Mouse (Mus musculus): ENCODE data around the gene Bcas1.
"Not testable (repeated sequence)": the region's sequence is repeated elsewhere in the genome, so short reads cannot be mapped to it uniquely, and the experiment has no call there.

The Bcas1 gene

DNA sequence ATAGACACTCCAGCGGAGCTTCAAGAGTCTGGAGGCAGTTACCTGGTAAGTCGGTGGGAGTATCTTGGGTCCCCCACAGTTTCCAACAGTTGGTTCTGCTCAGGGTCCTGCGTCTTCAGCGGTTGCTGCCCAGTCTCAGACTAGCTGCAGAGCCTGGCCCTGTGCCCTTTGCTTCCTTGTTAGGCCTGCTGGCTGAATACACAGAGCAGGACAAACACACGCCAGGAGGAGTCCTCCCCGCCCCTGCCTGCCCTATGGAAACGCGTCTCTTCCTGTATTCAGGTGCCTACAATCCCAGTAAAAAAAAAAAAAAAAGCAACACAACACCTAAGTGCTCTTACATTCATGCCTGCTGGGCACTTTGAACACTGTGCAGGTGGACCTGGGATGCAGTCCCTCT, at the start of gene Bcas1:
Gene Bcas1 (minus strand): TSS at position 142 of the 400 bp plus-strand sequence.
- in situ Hi-C loops (cut with MboI, MseI) = no loop called here

GRCm38 (mm10) chr2:170476643-170477042, 49.0 kb upstream of the Bcas1 start:
- in situ Hi-C loops (cut with MboI, MseI) = no loop called here

GRCm38 (mm10) chr2:170476215-170476614, 48.6 kb upstream of the Bcas1 start:
- in situ Hi-C loops (cut with MboI, MseI) = no loop called here

DNA sequence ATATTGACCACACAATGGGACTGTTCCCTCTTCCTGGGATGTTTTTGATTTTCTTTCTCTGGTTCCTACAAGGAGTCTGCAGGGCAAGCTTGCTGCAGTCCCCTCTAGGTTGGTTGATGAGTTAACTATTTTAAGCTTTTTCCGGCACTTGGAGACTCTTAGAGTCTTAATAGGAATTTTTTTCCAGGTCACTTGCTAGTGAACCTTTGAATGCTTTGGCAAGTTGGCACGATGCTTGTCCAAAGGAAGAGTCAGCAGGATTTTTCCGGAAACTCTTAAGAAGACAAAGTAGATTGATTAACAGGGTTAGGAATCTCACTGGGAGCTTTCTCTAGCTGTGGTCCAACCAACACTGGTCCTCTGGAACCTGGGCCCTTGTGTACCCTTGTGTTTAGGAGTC, 47.5 kb upstream of the Bcas1 start:
- in situ Hi-C loops (cut with MboI, MseI) = no loop called here

DNA sequence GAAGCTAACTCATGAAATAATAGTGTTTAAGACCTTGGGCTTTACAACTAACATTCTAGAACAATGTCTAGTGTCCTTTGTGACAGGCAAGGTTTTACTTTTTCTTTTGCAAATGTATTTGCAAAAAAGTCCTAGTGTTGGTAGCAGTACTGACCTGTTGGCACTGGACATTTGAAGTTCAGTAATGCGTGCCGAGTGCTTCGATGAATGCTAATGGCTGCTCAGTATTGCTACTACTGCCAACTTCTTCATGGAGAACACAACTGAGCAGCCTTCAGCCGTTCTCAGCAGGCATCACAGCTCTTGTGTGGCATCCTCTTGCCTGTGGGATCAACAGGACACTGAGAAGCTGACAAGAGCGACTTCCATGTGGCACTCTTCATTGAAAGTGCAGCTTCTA, 46.5 kb upstream of the Bcas1 start:
- in situ Hi-C loops (cut with MboI, MseI) = no loop called here

DNA sequence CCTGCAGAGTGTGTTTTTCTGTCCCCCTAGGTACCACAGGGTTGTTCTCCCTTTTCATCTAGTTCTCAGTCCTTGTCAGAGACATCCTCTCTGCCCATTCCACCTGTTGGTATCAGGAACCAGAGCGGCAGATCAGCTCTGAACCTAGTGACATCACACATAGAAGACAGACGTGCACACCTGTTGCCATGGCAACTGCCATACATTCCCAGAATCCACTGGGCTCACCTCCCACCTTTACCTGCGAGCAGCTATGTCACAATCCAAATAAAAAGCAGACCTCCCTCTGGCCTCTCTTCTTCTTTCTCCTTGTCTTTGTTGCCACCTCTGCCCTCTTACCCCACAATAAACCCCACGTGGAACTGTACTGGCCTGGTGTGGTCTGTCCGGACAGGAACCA, 42.9 kb upstream of the Bcas1 start:
- in situ Hi-C loops (cut with MboI, MseI) = no loop called here

GRCm38 (mm10) chr2:170469616-170470308, 42.1 kb upstream of the Bcas1 start:
- in situ Hi-C loops (cut with MboI, MseI) = loop anchor here (10.0 kb wide), 1 partner anchor 1005 kb away; no protein-coding TSS in a partner anchor

- in situ Hi-C loops (cut with MboI, MseI) = loop anchor here (10.0 kb wide), 1 partner anchor 1007 kb away; no protein-coding TSS in a partner anchor
Observed at GRCm38 (mm10) chr2:170468009-170468408, 40.4 kb upstream of the Bcas1 start.

GRCm38 (mm10) chr2:170464817-170465216, 37.2 kb upstream of the Bcas1 start:
- in situ Hi-C loops (cut with MboI, MseI) = loop anchor here (10.0 kb wide), 1 partner anchor 1010 kb away; no protein-coding TSS in a partner anchor

- in situ Hi-C loops (cut with MboI, MseI) = loop anchor here (10.0 kb wide), 1 partner anchor 1013 kb away; no protein-coding TSS in a partner anchor
Observed at GRCm38 (mm10) chr2:170461652-170462051, 34.0 kb upstream of the Bcas1 start.

DNA sequence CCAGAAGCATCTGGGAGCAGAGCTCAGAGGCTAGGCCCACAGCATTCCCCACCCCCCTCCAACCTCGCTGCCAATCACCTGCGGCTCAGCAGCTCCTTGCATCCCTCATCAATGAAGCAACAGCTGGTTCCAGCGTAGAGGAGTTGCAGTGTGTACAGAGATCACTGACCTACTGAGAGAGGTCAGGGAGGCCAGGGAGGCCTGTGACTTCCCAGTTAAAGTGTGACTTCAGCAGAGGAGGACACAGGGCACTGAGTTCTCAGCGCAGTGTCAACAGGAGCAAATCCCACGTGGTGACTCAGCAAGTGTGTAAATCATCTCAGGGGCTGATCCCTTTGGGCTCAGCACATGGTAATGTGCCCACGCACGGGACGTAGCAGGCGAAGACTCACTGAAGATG, 32.2 kb upstream of the Bcas1 start:
- in situ Hi-C loops (cut with MboI, MseI) = loop anchor here (10.0 kb wide), 1 partner anchor 1015 kb away; no protein-coding TSS in a partner anchor

GRCm38 (mm10) chr2:170459183-170459582, 31.5 kb upstream of the Bcas1 start:
- in situ Hi-C loops (cut with MboI, MseI) = no loop called here

- in situ Hi-C loops (cut with MboI, MseI) = not testable (repeated sequence)
Observed at GRCm38 (mm10) chr2:170453809-170454208, 26.2 kb upstream of the Bcas1 start.

DNA sequence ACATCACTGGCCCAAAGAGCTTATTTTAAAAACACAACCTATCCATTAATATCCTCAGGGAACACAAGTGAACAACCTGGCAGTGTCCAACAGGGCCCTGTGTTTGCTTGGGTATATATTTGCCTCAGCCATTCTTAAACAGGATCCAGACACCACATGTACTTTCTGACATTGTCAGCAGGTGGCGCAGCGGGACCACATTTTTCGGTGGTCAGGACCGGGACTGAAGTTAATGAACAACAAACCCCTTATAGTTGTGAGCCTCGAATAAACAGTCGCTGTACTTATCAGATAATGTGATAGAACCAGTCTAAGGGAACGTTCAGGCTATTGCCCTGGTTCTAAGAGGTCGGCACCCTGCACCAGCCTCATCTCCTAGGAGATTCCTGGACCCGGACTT, 23.3 kb upstream of the Bcas1 start:
- in situ Hi-C loops (cut with MboI, MseI) = no loop called here

GRCm38 (mm10) chr2:170447651-170448050, 20.0 kb upstream of the Bcas1 start:
- in situ Hi-C loops (cut with MboI, MseI) = loop anchor here (5.0 kb wide), 1 partner anchor 60 kb away; no protein-coding TSS in a partner anchor

DNA sequence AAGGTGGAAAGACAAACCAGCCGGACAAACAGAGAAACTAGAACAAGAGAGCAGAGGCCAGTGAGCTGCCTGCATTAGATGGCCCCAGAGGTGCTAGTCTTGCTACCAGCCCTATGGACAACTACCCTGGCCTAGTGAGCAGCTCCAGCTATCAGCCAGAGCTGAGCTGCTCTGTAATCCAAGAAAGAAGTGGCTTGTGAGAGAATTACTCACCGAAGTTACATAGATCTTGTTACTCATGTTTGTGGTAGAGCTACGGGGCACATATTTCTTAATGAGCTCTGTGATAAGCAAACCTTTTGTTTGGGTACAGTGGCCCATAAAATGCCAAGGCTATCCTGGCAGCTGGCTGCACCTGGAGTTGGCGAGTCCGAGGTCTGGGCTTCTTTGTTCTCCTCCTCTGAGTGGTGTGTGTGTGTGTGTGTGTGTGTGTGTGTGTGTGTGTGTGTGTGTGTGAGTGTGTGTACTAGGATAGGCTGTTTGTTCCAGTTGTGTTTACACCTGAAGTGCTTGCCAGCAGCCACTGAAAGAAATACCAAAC, 19.3 kb upstream of the Bcas1 start:
- in situ Hi-C loops (cut with MboI, MseI) = loop anchor here (5.0 kb wide), 1 partner anchor 60 kb away; no protein-coding TSS in a partner anchor

GRCm38 (mm10) chr2:170445861-170446260, 18.2 kb upstream of the Bcas1 start:
- in situ Hi-C loops (cut with MboI, MseI) = loop anchor here (5.0 kb wide), 1 partner anchor 61 kb away; no protein-coding TSS in a partner anchor

DNA sequence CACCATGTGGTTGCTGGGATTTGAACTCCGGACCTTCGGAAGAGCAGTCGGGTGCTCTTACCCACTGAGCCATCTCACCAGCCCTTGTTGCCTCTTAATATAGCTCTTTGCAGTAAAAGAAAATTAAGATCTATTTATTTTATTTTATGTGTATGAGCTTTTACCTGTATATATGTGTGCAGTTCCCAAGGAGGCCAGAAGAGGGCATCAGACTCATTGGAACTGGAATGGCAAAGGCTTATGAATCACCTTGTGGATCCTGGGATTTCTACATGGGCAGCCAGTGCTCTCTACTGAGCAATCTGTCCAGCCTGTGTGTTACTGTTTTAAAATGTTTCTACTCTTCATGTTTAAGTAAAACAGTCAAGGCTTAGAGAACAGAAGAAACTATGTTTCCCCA, 14.9 kb upstream of the Bcas1 start:
- in situ Hi-C loops (cut with MboI, MseI) = no loop called here

GRCm38 (mm10) chr2:170438782-170439181, 11.1 kb upstream of the Bcas1 start:
- in situ Hi-C loops (cut with MboI, MseI) = no loop called here

GRCm38 (mm10) chr2:170436204-170436603, 8.6 kb upstream of the Bcas1 start:
- in situ Hi-C loops (cut with MboI, MseI) = no loop called here

- in situ Hi-C loops (cut with MboI, MseI) = no loop called here
Observed at GRCm38 (mm10) chr2:170432152-170432551, 4.5 kb upstream of the Bcas1 start.

DNA sequence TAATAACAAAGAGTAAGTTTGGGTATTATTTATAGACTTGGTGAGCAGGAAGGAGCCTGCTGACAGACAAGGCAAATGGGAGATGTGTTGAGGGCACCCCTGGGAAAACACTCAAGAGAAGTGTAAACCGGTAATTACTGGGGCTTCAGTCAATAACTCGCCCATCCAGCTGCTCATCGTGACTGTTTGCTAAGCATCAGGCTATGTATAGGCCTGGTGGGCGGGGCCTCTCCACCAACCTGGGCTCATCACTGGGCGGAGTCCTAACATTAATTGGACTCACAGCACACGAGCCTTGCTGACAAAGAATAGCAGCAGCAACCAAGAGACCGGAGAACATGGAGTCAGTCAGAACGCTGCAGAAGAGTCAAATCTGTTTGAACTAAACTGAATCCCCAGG, 1.3 kb upstream of the Bcas1 start:
- in situ Hi-C loops (cut with MboI, MseI) = no loop called here

DNA sequence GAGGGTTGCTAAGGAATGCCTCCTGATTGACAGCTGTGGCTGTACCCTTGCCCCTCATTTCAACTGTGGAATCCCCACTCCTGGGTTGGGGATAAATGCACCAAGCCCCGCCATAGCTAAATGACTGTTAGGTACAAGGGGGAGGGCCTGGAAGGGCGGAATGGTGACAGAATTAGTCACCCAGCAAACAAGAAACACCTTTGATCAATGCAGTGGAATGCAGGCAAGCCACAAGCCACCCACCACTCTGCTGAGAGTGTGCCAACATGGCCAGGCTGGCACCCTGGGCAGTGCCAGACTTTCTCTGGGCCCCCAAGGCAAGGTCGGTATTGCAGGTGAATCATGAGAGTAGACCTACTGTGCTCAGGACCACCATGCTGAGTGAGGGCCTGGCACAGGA, 3.5 kb downstream of the Bcas1 start:
- in situ Hi-C loops (cut with MboI, MseI) = no loop called here

Data from T-helper 1 cell (primary cell).